Mouse (Mus musculus) left cerebral cortex, adult 11 months (tissue): ENCODE results near the gene Olfr1049.
"Not testable (repeated sequence)": the region's sequence is repeated elsewhere in the genome, so short reads cannot be mapped to it uniquely, and the experiment has no call there.

Experiments used
- DNase-seq: peaks from one replicate; pipeline ENCODE4 v3.0.0; 2022; ENCODE audit warnings: low spot score

The Olfr1049 gene

GRCm38 (mm10) chr2:86258228-86258627 lies at the start of gene Olfr1049:
Gene Olfr1049, minus strand, starts transcription at chr2:86258328.
- DNase-seq, result not testable (repeated sequence)

- DNase-seq, result no peak
Observed at GRCm38 (mm10) chr2:86292155-86292554, 34.0 kb upstream of the Olfr1049 start, which contains the start of gene Olfr1052. Gene Olfr1052, plus strand, starts transcription at chr2:86292455.

GRCm38 (mm10) chr2:86278988-86279387 lies 20.9 kb upstream of the Olfr1049 start, which contains the start of gene Olfr1051:
Gene Olfr1051, minus strand, starts transcription at chr2:86279088.
- not testable (repeated sequence) for DNase-seq

- DNase-seq, result no peak
Observed at GRCm38 (mm10) chr2:86240189-86240588, 17.9 kb downstream of the Olfr1049 start, which contains the start of gene Olfr1048. Gene Olfr1048, minus strand, starts transcription at chr2:86240289.

GRCm38 (mm10) chr2:86231301-86231700 lies 26.8 kb downstream of the Olfr1049 start, which contains the start of gene Olfr1047:
Gene Olfr1047, minus strand, starts transcription at chr2:86231401.
- DNase-seq, result no peak

- no peak for DNase-seq
Observed at GRCm38 (mm10) chr2:86219214-86219613, 38.9 kb downstream of the Olfr1049 start, which contains the start of gene Olfr1046. Gene Olfr1046, minus strand, starts transcription at chr2:86219314.
